ENCODE assay signal across 43 mouse cellular contexts in the genomic region with DNA sequence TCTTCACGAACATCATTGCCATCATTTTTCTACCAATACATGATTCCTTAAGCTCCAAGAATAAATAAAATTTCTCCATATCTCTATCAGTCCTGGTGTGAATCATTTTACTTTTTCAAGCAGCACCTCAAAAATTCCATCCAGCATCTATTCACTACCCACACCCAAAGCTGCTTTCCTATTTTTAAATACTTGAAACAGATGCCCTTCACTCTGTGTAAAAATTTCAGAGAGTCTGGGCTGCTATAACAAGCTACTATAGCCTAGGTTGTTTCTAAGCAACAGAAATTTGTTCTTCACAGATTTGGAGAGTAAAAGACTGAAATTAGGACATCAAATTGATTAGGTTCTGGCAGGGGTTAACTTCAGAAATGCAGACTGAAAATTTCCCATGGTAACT. TPM values are rescaled to one million over a fixed set of nuclear protein-coding genes. Genes with fewer than 3 reads are reported as not detected.
DNase-seq lines count a peak whose midpoint lies in the region; ATAC-seq lines count a peak whose summit lies in the region.
"Had no signal": no experiment of that assay in that cellular context is flagged by ENCODE, and none has a peak within 500 bp of the region (broad histone marks: within the 10 kb centered on the region; RNA-seq: fewer than 3 reads in every experiment).

No protein-coding gene starts in this region.

- H3K27me3 ChIP-seq in forebrain, embryonic 16.5 days (replicated peaks; ENCODE audit: control insufficient read depth, insufficient read depth, low read length), result no peaks in the 10 kb centered on the region
- H3K27me3 ChIP-seq in forebrain, embryonic 11.5 days (ENCODE audit: control insufficient read depth, insufficient read depth, low read length), result no peaks in the 10 kb centered on the region
- H3K27me3 ChIP-seq: embryonic facial prominence, embryonic 15.5 days; hindbrain, embryonic 12.5 days; intestine, embryonic 15.5 days; limb, embryonic 15.5 days; midbrain, embryonic 13.5 days; neural tube, embryonic 13.5 days; stomach, embryonic 15.5 days had no signal

- H3K4me3 ChIP-seq in forebrain, embryonic 16.5 days (replicated peaks; ENCODE audit: low read length), result no peak overlapping the region
- H3K4me3 ChIP-seq in forebrain, embryonic 11.5 days (ENCODE audit: low read depth, low read length), result no peak overlapping the region
- H3K4me3 ChIP-seq: embryonic facial prominence, embryonic 10.5 days; embryonic facial prominence, embryonic 15.5 days; hindbrain, embryonic 12.5 days; intestine, embryonic 15.5 days; limb, embryonic 15.5 days; midbrain, embryonic 13.5 days; neural tube, embryonic 13.5 days; stomach, embryonic 15.5 days had no signal

- H3K4me2 ChIP-seq in forebrain, embryonic 16.5 days (ENCODE audit: low read length), result no peak overlapping the region
- no peak overlapping the region for H3K4me2 ChIP-seq in forebrain, embryonic 11.5 days (ENCODE audit: low read depth, low read length, severe bottlenecking)
- H3K4me2 ChIP-seq: embryonic facial prominence, embryonic 15.5 days; heart, embryonic 11.5 days; hindbrain, embryonic 12.5 days; intestine, embryonic 15.5 days; limb, embryonic 15.5 days; midbrain, embryonic 13.5 days; neural tube, embryonic 13.5 days; stomach, embryonic 15.5 days had no signal

- H3K36me3 ChIP-seq in forebrain, embryonic 16.5 days (ENCODE audit: control insufficient read depth, insufficient read depth), result no peaks in the 10 kb centered on the region
- H3K36me3 ChIP-seq in forebrain, embryonic 11.5 days (ENCODE audit: control insufficient read depth, insufficient read depth, low read length), result no peaks in the 10 kb centered on the region
- H3K36me3 ChIP-seq: embryonic facial prominence, embryonic 10.5 days; embryonic facial prominence, embryonic 15.5 days; hindbrain, embryonic 12.5 days; intestine, embryonic 15.5 days; limb, embryonic 15.5 days; midbrain, embryonic 13.5 days; neural tube, embryonic 13.5 days; stomach, embryonic 15.5 days had no signal

- H3K9ac ChIP-seq in forebrain, embryonic 16.5 days (replicated peaks; ENCODE audit: low read depth, low read length), result no peak overlapping the region
- no peak overlapping the region for H3K9ac ChIP-seq in forebrain, embryonic 11.5 days (ENCODE audit: low read length)
- H3K9ac ChIP-seq: embryonic facial prominence, embryonic 15.5 days; hindbrain, embryonic 12.5 days; intestine, embryonic 15.5 days; limb, embryonic 15.5 days; liver, embryonic 14.5 days; midbrain, embryonic 13.5 days; neural tube, embryonic 13.5 days; stomach, embryonic 15.5 days had no signal

- no peaks in the 10 kb centered on the region for H3K9me3 ChIP-seq in forebrain, embryonic 16.5 days (ENCODE audit: control insufficient read depth, low read length)
- no peaks in the 10 kb centered on the region for H3K9me3 ChIP-seq in forebrain, embryonic 11.5 days (ENCODE audit: control insufficient read depth, low read length)
- H3K9me3 ChIP-seq: embryonic facial prominence, embryonic 10.5 days; embryonic facial prominence, embryonic 15.5 days; hindbrain, embryonic 12.5 days; intestine, embryonic 15.5 days; limb, embryonic 15.5 days; midbrain, embryonic 13.5 days; stomach, embryonic 15.5 days had no signal

- H3K4me1 ChIP-seq in forebrain, embryonic 16.5 days (replicated peaks; ENCODE audit: control insufficient read depth, insufficient read depth, low read length), result no peaks in the 10 kb centered on the region
- H3K4me1 ChIP-seq in forebrain, embryonic 11.5 days (replicated peaks; ENCODE audit: control insufficient read depth, insufficient read depth, low read length), result no peaks in the 10 kb centered on the region
- H3K4me1 ChIP-seq: embryonic facial prominence, embryonic 10.5 days; embryonic facial prominence, embryonic 15.5 days; hindbrain, embryonic 12.5 days; intestine, embryonic 15.5 days; limb, embryonic 15.5 days; midbrain, embryonic 13.5 days; neural tube, embryonic 13.5 days; stomach, embryonic 15.5 days had no signal

- ATAC-seq in forebrain, embryonic 16.5 days, result peak; percentile 67
- ATAC-seq in forebrain, embryonic 11.5 days (replicated peaks; ENCODE audit: low FRiP score), result no peak
- ATAC-seq: activated CD4-positive, CD25-positive, alpha-beta regulatory T cell, adult 4 months; forebrain, embryonic 14.5 days; hindbrain, postnatal 0 days; intestine, embryonic 15.5 days; midbrain, embryonic 13.5 days had no signal

- H3K27ac ChIP-seq in forebrain, embryonic 16.5 days (ENCODE audit: low read length), result no peak overlapping the region
- H3K27ac ChIP-seq in forebrain, embryonic 11.5 days (ENCODE audit: low read depth, low read length), result no peak overlapping the region
- H3K27ac ChIP-seq: embryonic facial prominence, embryonic 10.5 days; embryonic facial prominence, embryonic 15.5 days; hindbrain, embryonic 12.5 days; hindbrain, postnatal 0 days; intestine, embryonic 15.5 days; kidney, postnatal 0 days; limb, embryonic 15.5 days; liver, embryonic 14.5 days; macrophage; midbrain, embryonic 13.5 days; neural tube, embryonic 13.5 days; stomach, embryonic 15.5 days had no signal

- intact Hi-C loops in left cerebral cortex, postnatal 14 days (cut with DNase I), result loop anchor here (10.0 kb wide), 1 partner anchor 141 kb away; no protein-coding TSS in a partner anchor
- intact Hi-C loops in left cerebral cortex, postnatal 36 days (cut with DNase I), result loop anchor here (10.0 kb wide), 1 partner anchor 141 kb away; no protein-coding TSS in a partner anchor

- WGBS in forebrain, embryonic 16.5 days, result 94% methylated on average over 1 of the region's 1 CpGs
- WGBS in forebrain, embryonic 11.5 days, result 74% methylated on average over 1 of the region's 1 CpGs

- DNase-seq in forebrain, embryonic 11.5 days (ENCODE audit: low spot score), result no peak
- peak; percentile 0 to 53 for DNase-seq in layer of hippocampus, adult 18-20 months (ENCODE audit: low spot score in 2 of 2)
- DNase-seq in layer of hippocampus, postnatal 10 days (ENCODE audit: low spot score in 2 of 2), result no peak
- DNase-seq in left cerebral cortex, postnatal 14 days (ENCODE audit: low spot score in 2 of 2), result peak; percentile 9 to 53
- DNase-seq in left cerebral cortex, postnatal 36 days (ENCODE audit: low spot score in 2 of 2), result no peak
- DNase-seq in spleen, postnatal 14 days (ENCODE audit: low spot score in 2 of 2), result no peak
- DNase-seq: adrenal gland, adult 2 months; adrenal gland, postnatal 36 days; cerebellum, adult 8-10 months; cerebellum, postnatal 25 days; gastrocnemius, postnatal 25 days; heart, adult 11 months; heart, postnatal 36 days; kidney, adult 2 months; kidney, postnatal 4 days; lung, adult 2 months; lung, postnatal 10 days; thymus, postnatal 14 days had no signal

RNA-seq across cellular contexts. Expression of gene Olfr994, which starts 10.4 kb away (rescaled TPM):
- not detected in 2 replicates for polyA plus RNA-seq in forebrain, embryonic 16.5 days (2015; fragmentation: Nextera tagmentation; extraction: Ambion mirVana)
- not detected in 2 replicates for polyA plus RNA-seq in forebrain, embryonic 11.5 days (2014; fragmentation: Nextera tagmentation; extraction: Ambion mirVana)
- not detected for total RNA-seq in layer of hippocampus, adult 18-20 months (2021)
- total RNA-seq in layer of hippocampus, postnatal 10 days (2021), result not detected
- not detected for total RNA-seq in left cerebral cortex, postnatal 14 days (2021)
- not detected for total RNA-seq in left cerebral cortex, postnatal 36 days (2021)
- total RNA-seq: adrenal gland, adult 2 months; adrenal gland, postnatal 36 days; CH12.LX; ES-E14; gastrocnemius, adult 18-20 months; gastrocnemius, postnatal 25 days; heart, postnatal 36 days; hindbrain, postnatal 0 days; left cerebral cortex, postnatal 25 days; megakaryocyte-erythroid progenitor cell, adult 5-6 weeks had no signal
- polyA plus RNA-seq: activated CD4-positive, CD25-positive, alpha-beta regulatory T cell, adult 4 months; adrenal gland, adult 2 months; C2C12; embryonic facial prominence, embryonic 10.5 days; forebrain, embryonic 14.5 days; heart, embryonic 11.5 days; heart, embryonic 16.5 days; hindbrain, embryonic 12.5 days; hindbrain, postnatal 0 days; intestine, embryonic 15.5 days; kidney, adult 2 months; kidney, postnatal 0 days; limb, embryonic 15.5 days; liver, embryonic 14.5 days; lung, adult 2 months; macrophage; midbrain, embryonic 13.5 days; neural tube, embryonic 13.5 days; small intestine, adult 2 months; stomach, embryonic 15.5 days; urinary bladder, adult 2 months had no signal

RNA-seq across cellular contexts. Expression of gene Olfr993, which starts 11.2 kb away (rescaled TPM):
- polyA plus RNA-seq in forebrain, embryonic 16.5 days (2015; fragmentation: Nextera tagmentation; extraction: Ambion mirVana), result not detected in 2 replicates
- not detected in 2 replicates for polyA plus RNA-seq in forebrain, embryonic 11.5 days (2014; fragmentation: Nextera tagmentation; extraction: Ambion mirVana)
- total RNA-seq in layer of hippocampus, adult 18-20 months (2021), result not detected
- not detected for total RNA-seq in layer of hippocampus, postnatal 10 days (2021)
- not detected for total RNA-seq in left cerebral cortex, postnatal 14 days (2021)
- total RNA-seq in left cerebral cortex, postnatal 36 days (2021), result not detected
- total RNA-seq: adrenal gland, adult 2 months; adrenal gland, postnatal 36 days; CH12.LX; ES-E14; gastrocnemius, adult 18-20 months; gastrocnemius, postnatal 25 days; heart, postnatal 36 days; hindbrain, postnatal 0 days; left cerebral cortex, postnatal 25 days; megakaryocyte-erythroid progenitor cell, adult 5-6 weeks had no signal
- polyA plus RNA-seq: activated CD4-positive, CD25-positive, alpha-beta regulatory T cell, adult 4 months; adrenal gland, adult 2 months; C2C12; embryonic facial prominence, embryonic 10.5 days; embryonic facial prominence, embryonic 15.5 days; forebrain, embryonic 14.5 days; heart, embryonic 11.5 days; heart, embryonic 16.5 days; hindbrain, embryonic 12.5 days; hindbrain, postnatal 0 days; intestine, embryonic 15.5 days; kidney, adult 2 months; kidney, postnatal 0 days; limb, embryonic 15.5 days; liver, embryonic 14.5 days; lung, adult 2 months; macrophage; midbrain, embryonic 13.5 days; neural tube, embryonic 13.5 days; small intestine, adult 2 months; stomach, embryonic 15.5 days; urinary bladder, adult 2 months had no signal

RNA-seq across cellular contexts. Expression of gene Olfr992, which starts 16.6 kb away (rescaled TPM):
- not detected in 2 replicates for polyA plus RNA-seq in forebrain, embryonic 16.5 days (2015; fragmentation: Nextera tagmentation; extraction: Ambion mirVana)
- not detected in 2 replicates for polyA plus RNA-seq in forebrain, embryonic 11.5 days (2014; fragmentation: Nextera tagmentation; extraction: Ambion mirVana)
- total RNA-seq in layer of hippocampus, adult 18-20 months (2021), result not detected
- total RNA-seq in layer of hippocampus, postnatal 10 days (2021), result not detected
- total RNA-seq in left cerebral cortex, postnatal 14 days (2021), result not detected
- not detected for total RNA-seq in left cerebral cortex, postnatal 36 days (2021)
- total RNA-seq: adrenal gland, adult 2 months; adrenal gland, postnatal 36 days; CH12.LX; ES-E14; gastrocnemius, adult 18-20 months; gastrocnemius, postnatal 25 days; heart, postnatal 36 days; hindbrain, postnatal 0 days; left cerebral cortex, postnatal 25 days; megakaryocyte-erythroid progenitor cell, adult 5-6 weeks had no signal
- polyA plus RNA-seq: activated CD4-positive, CD25-positive, alpha-beta regulatory T cell, adult 4 months; adrenal gland, adult 2 months; C2C12; embryonic facial prominence, embryonic 10.5 days; forebrain, embryonic 14.5 days; heart, embryonic 11.5 days; heart, embryonic 16.5 days; hindbrain, embryonic 12.5 days; hindbrain, postnatal 0 days; intestine, embryonic 15.5 days; kidney, adult 2 months; kidney, postnatal 0 days; limb, embryonic 15.5 days; liver, embryonic 14.5 days; lung, adult 2 months; macrophage; midbrain, embryonic 13.5 days; neural tube, embryonic 13.5 days; small intestine, adult 2 months; stomach, embryonic 15.5 days; urinary bladder, adult 2 months had no signal

RNA-seq across cellular contexts. Expression of gene Olfr995, which starts 17.5 kb away (rescaled TPM):
- polyA plus RNA-seq in forebrain, embryonic 16.5 days (2015; fragmentation: Nextera tagmentation; extraction: Ambion mirVana), result not detected in 2 replicates
- polyA plus RNA-seq in forebrain, embryonic 11.5 days (2014; fragmentation: Nextera tagmentation; extraction: Ambion mirVana), result not detected in 2 replicates
- total RNA-seq in layer of hippocampus, adult 18-20 months (2021), result not detected
- total RNA-seq in layer of hippocampus, postnatal 10 days (2021), result not detected
- not detected for total RNA-seq in left cerebral cortex, postnatal 14 days (2021)
- total RNA-seq in left cerebral cortex, postnatal 36 days (2021), result not detected
- total RNA-seq: adrenal gland, adult 2 months; adrenal gland, postnatal 36 days; CH12.LX; ES-E14; gastrocnemius, adult 18-20 months; gastrocnemius, postnatal 25 days; heart, postnatal 36 days; hindbrain, postnatal 0 days; left cerebral cortex, postnatal 25 days; megakaryocyte-erythroid progenitor cell, adult 5-6 weeks had no signal
- polyA plus RNA-seq: activated CD4-positive, CD25-positive, alpha-beta regulatory T cell, adult 4 months; adrenal gland, adult 2 months; C2C12; embryonic facial prominence, embryonic 10.5 days; embryonic facial prominence, embryonic 15.5 days; forebrain, embryonic 14.5 days; heart, embryonic 11.5 days; heart, embryonic 16.5 days; hindbrain, embryonic 12.5 days; hindbrain, postnatal 0 days; intestine, embryonic 15.5 days; kidney, adult 2 months; kidney, postnatal 0 days; limb, embryonic 15.5 days; liver, embryonic 14.5 days; lung, adult 2 months; macrophage; midbrain, embryonic 13.5 days; neural tube, embryonic 13.5 days; small intestine, adult 2 months; stomach, embryonic 15.5 days; urinary bladder, adult 2 months had no signal

Comparison
In these comparisons a context has a peak if more than half of its experiments do, and no peak if none do; other contexts are left out.
1. DNase-seq: peak in layer of hippocampus, adult 18-20 months (2 of 2) and left cerebral cortex, postnatal 14 days (2 of 2); none in forebrain, embryonic 11.5 days (single experiment), layer of hippocampus, postnatal 10 days (0 of 2), left cerebral cortex, postnatal 36 days (0 of 2) and spleen, postnatal 14 days (0 of 2).